Mouse (Mus musculus) embryonic fibroblast, embryonic 13.5 days (primary cell): ENCODE measurements around the gene Sptbn2. TPM values are rescaled to one million over a fixed set of nuclear protein-coding genes. Genes with fewer than 3 reads are reported as not detected.

Experiments
- H3K27ac ChIP-seq: 2 replicates; pipeline ENCODE4 v1.5.1; 2012; ENCODE audit warnings: low read length, control low read depth, inconsistent platforms; ENCODE audit not compliant: insufficient read depth
- H3K4me1 ChIP-seq: 2 replicates; pipeline ENCODE4 v1.6.1; 2011; ENCODE audit warnings: low read length; ENCODE audit not compliant: control insufficient read depth, insufficient read depth
- H3K4me3 ChIP-seq: 2 replicates; pipeline ENCODE4 v1.5.1; 2011; ENCODE audit warnings: mild to moderate bottlenecking, control low read depth, low read length; ENCODE audit not compliant: insufficient read depth
- CTCF ChIP-seq: IDR thresholded peaks from 2 replicates; pipeline ENCODE4 v1.5.1; 2011; ENCODE audit warnings: mild to moderate bottlenecking, control low read depth, low read length, moderate library complexity, borderline replicate concordance; ENCODE audit not compliant: insufficient read depth
- POLR2A ChIP-seq: IDR thresholded peaks from 2 replicates; pipeline ENCODE4 v1.6.1; 2011; ENCODE audit warnings: low read depth, mild to moderate bottlenecking, control low read depth, low read length, moderate library complexity
- polyA plus RNA-seq: library from polyadenylated mRNA; stranded (reverse); fragments of >200 nt; gene quantifications from 2 replicates; pipeline ENCODE4 v1.2.4, GENCODE M21; 2011; ENCODE audit warnings: low read depth; ENCODE audit not compliant: missing spikeins, insufficient read length

Sptbn2 gene
- polyA plus RNA-seq, 1 experiment, result not detected

DNA sequence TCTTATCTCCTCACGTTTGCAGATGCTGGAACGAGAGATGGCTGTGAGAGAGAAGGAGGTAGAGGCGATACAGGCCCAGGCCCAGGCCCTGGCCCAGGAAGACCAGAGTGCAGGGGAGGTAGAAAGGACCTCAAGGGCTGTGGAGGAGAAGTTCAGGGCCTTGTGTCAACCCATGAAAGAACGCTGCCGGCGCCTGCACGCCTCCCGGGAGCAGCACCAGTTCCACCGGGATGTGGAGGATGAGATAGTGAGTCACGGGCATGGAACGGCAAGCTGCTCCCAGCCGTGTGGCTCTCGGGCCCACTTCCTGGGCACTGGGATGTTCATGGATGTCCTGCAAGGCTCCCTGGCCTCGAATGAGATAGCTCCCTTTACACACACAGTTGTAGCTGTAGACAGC, 33.1 kb downstream of the Sptbn2 start:
- H3K27ac ChIP-seq, result no peak overlapping the region
- TF ChIP-seq CTCF (no peak), POLR2A (no peak)
- 0 out of 2 replicates have a peak, but pooled peaks cover 11% of the 10 kb centered on the region for H3K4me1 ChIP-seq
- no peak overlapping the region for H3K4me3 ChIP-seq

DNA sequence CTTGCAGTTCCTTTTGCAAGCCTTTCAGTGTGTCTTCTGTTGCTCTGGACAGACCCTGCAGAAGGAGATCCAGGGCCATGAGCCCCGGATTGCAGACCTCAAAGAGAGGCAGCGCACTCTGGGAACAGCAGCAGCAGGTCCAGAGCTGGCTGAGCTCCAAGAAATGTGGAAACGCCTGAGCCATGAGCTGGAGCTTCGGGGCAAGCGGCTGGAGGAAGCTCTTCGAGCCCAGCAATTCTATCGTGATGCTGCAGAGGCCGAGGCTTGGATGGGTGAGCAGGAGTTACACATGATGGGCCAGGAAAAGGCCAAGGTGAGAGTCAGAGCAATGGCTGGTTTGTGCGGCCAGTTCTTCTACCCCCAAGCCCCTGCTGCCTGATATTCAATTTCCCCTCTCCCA, 34.1 kb downstream of the Sptbn2 start:
- TF ChIP-seq CTCF (no peak), POLR2A (no peak)
- Histone ChIP-seq H3K27ac (no peak overlapping the region), H3K4me3 (no peak overlapping the region), H3K4me1 (0 out of 2 replicates have a peak, but pooled peaks cover 11% of the 10 kb centered on the region)

DNA sequence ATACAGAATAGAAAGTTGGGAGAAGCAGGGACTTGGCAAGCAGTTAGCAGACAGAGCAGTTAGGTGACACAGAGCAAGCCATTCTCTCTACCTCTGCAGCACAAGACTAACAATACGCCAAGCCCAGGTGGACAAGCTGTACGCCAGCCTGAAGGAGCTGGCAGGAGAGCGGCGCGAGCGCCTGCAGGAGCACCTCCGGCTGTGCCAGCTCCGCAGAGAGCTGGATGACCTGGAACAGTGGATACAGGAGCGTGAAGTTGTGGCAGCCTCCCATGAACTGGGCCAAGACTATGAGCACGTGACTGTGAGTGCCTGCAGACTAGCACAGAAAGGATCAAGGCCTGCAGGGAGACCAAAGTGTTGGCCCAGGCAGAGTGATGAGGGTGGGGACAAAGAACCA, 34.7 kb downstream of the Sptbn2 start:
- TF ChIP-seq POLR2A (no peak), CTCF (no peak)
- Histone ChIP-seq H3K4me1 (0 out of 2 replicates have a peak, but pooled peaks cover 11% of the 10 kb centered on the region), H3K4me3 (no peak overlapping the region), H3K27ac (no peak overlapping the region)

DNA sequence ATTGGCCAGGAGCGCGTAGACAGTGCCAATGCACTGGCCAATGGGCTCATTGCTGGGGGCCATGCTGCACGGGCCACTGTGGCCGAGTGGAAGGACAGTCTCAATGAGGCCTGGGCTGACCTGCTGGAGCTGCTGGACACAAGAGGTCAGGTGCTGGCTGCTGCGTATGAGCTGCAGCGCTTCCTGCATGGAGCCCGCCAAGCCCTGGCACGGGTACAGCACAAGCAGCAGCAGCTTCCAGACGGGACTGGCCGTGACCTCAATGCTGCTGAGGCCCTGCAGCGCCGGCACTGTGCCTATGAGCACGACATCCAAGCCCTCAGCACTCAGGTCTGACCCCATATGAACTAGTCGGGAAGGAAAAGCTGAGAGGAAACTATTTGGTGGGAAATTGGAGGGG, 35.6 kb downstream of the Sptbn2 start:
- no peak overlapping the region for H3K4me3 ChIP-seq
- H3K4me1 ChIP-seq, result 0 out of 2 replicates have a peak, but pooled peaks cover 6% of the 10 kb centered on the region
- TF ChIP-seq CTCF (no peak), POLR2A (no peak)
- no peak overlapping the region for H3K27ac ChIP-seq

DNA sequence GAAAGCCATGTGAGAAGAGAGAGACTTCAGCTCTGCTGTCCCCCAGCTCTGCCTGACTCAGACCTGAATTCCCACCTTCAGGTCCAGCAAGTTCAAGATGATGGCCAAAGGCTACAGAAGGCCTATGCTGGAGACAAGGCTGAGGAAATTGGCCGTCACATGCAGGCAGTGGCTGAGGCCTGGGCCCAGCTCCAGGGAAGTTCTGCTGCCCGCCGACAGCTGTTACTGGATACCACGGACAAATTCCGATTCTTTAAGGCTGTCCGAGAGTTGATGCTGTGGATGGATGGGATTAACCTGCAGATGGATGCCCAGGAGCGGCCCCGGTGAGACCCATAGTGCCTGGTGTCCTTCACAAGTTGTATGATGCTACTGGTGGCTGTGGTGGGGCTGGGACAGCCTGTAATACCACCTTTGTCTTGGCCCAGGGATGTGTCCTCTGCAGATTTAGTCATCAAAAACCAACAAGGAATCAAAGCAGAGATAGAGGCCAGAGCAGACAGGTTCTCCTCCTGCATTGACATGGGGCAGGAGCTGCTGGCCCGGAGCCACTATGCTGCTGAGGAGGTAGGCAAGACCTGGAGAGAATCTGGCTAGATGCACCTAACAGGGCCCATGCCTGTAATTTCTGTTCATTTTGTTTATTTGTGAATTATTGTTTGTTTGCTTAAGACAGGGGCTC, 36.8 kb downstream of the Sptbn2 start:
- Histone ChIP-seq H3K4me3 (no peak overlapping the region), H3K4me1 (no peaks in the 10 kb centered on the region), H3K27ac (no peak overlapping the region)
- TF ChIP-seq CTCF (no peak), POLR2A (no peak)

DNA sequence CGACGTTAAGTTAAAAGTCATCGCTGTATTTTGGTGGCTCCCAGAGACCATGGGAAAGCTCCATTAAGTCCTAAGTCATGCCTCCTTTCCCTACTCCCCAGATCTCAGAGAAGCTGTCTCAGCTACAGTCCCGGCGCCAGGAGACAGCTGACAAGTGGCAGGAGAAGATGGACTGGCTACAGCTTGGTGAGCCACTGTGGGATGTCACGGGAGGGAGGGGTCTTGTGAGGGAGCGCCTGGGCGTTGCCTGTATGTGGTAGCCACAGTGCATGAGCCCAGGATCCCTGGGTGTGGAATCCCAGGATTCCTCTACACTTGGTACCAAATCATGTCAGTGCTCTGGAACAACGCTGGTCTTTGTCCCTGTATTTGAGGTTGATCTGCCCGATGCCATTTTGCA, 37.5 kb downstream of the Sptbn2 start:
- no peak overlapping the region for H3K27ac ChIP-seq

DNA sequence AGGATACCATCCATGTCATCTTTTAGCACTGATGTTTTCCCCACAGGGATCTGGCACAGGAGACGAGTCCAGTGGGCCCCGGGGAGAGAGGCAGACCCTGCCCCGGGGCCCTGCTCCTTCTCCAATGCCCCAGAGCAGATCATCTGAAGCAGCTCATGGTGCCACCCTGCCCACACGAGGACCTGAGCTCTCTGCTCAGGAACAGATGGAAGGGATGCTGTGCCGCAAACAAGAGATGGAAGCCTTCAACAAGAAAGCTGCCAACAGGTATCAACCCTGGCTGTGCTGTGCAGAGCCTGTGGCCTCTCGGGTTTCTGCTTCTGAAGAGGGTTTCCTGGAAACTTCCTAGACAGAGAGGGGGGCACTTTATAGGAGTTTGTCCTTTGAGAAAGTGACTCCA, 39.0 kb downstream of the Sptbn2 start:
- Histone ChIP-seq H3K4me3 (no peak overlapping the region), H3K27ac (no peak overlapping the region), H3K4me1 (no peaks in the 10 kb centered on the region)
- TF ChIP-seq POLR2A (no peak), CTCF (no peak)

More for the DNA sequence above, 37.5 kb downstream of the Sptbn2 start:
- Histone ChIP-seq H3K4me3 (no peak overlapping the region), H3K4me1 (no peaks in the 10 kb centered on the region)
- TF ChIP-seq CTCF (no peak), POLR2A (no peak)

DNA sequence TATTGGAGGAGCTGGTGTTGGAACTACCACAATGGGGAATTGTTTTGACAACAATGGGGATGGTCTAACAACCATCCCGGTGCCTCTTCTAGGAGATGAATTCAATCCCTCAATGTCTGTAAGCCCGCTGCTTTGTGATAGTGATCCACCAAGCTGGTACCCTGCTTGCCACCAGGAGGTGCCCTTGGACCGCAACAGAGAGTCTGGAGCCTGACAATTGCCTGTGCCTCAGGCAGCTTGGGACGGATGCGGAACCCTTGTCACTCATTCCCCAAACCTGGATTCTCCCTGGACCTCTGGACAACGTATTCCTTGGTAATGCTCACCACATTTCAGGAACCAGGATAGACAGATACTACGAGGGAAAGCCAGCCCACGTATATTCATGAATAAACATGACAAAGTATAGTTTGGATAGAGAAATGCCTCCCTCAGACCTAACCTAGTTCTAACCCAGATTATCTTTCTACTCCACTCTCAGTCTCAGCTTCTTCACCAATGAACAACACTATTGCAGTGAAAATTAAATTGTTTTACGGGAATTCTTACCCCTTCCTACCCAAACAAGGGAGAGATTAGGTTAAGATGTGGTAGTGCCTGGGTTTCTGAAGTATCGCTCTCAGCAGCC, 44.7 kb downstream of the Sptbn2 start:
- peaks cover 4% of the 10 kb centered on the region for H3K4me1 ChIP-seq
- TF ChIP-seq POLR2A, result peak; percentile 49; the same call in 1 of the 2 replicates
- TF ChIP-seq CTCF, result peak; percentile 93
- peak overlapping the region; percentile 53 for H3K4me3 ChIP-seq
- H3K27ac ChIP-seq, result peak overlapping the region; percentile 79

DNA sequence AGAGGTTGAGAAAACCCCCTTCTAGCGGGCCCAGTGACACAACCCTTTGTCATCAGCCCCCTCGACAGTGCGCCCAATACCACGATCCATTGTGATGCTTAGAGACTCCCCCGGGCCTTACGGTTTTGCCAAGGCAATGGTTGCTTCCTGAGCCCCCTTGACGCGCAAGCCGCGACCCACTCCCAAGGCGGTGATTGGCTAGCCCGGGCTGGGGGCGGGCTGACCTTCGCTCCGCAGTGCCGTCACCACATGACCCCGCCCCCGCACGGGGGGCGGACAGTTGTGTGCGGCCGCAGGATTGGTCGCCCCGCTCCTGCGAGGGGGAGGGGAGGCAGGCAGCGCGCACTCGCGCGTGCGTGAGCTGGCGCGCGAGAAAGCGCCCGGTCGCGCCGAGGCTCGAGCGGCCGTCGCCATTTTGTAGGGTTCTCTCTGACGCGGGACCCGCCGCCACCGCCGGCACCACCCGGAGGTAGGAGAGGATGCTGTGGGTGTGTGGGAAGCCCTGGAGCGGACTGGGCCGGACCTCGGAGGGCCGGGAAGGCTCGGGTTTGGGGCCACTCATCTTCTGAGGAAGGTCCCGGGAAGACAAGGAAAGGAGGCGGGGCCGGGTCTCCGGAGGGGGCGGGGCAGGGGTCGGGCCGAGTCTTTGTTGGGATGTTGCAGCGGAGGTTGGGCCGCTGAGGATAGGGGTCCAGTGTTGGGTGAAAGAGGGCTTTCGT, 45.4 kb downstream of the Sptbn2 start, which contains the start of gene Rbm4b:
Gene Rbm4b, plus strand, starts transcription at position 305 of the 719 bp plus-strand sequence.
- Histone ChIP-seq H3K27ac (peak within 1 kb of the TSS; percentile 87), H3K4me3 (peak within 1 kb of the TSS; percentile 70), H3K4me1 (peaks cover 4% of the 10 kb centered on the region)
- TF ChIP-seq CTCF (no peak), POLR2A (peak; percentile 61)
